Mouse (Mus musculus) kidney, adult 2 months (tissue): ENCODE data around the gene Stard13.

Source experiments
- CTCF ChIP-seq: fragments of 200-500 bp; conservative IDR thresholded peaks from 2 replicates; pipeline ENCODE4 v1.5.1; 2011; ENCODE audit warnings: low read depth, mild to moderate bottlenecking, control low read depth, low read length, moderate library complexity, mixed read lengths; ENCODE audit not compliant: insufficient read depth, insufficient read length
- POLR2A ChIP-seq: fragments of 200-500 bp; IDR thresholded peaks from one replicate; pipeline ENCODE4 v1.6.1; 2011; ENCODE audit warnings: low read depth, low read length, control low read depth

GRCm38 (mm10) chr5:151028906-151029305 lies 204.7 kb downstream of the Stard13 start:
- TF ChIP-seq CTCF (no peak), POLR2A (no peak)
